Mouse (Mus musculus) urinary bladder, postnatal 14 days (tissue): ENCODE data around the gene Lsm6.

Experiments used
- DNase-seq: peaks from one replicate; pipeline ENCODE4 v3.0.0; 2021; ENCODE audit warnings: low spot score

Lsm6 gene

DNA sequence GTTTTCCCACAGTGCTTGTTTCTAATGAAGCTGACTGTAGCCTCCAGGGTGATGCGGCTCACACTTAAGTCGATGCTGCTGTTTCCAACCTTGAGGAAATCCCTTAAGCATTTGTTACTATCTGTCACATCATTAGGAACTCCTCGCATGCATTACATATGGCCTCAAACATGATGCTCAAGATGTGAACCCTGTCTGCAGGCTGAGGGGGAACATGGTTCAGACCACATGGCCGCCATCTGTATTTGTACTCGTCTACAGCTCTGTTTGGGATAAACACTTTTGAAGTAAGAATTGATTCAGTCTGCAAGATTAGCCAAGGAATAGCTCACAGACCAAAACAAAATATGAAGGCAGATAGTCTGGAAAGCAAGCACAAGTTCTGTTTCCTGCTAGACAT lies 14.9 kb downstream of the Lsm6 start:
- DNase-seq = no peak

DNA sequence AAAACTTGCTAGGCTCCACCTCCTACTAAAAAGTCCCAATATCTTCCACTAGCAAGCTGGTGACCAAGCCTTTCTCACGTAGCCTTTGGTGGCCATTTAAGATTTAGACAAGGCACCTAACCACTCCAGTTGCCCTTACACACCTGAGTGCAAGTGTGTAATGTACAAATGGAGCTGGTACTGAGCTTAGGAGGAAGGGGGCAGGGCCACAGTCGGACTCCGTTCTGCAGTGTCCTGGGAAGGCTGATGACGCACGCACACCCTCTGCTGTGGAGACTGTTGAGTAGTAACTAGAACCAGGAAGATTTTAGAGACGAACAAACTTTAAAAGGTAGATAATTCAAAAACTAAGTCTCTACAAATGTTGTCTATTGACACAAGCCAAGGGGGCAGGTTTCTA lies 19.7 kb downstream of the Lsm6 start:
- no peak for DNase-seq

DNA sequence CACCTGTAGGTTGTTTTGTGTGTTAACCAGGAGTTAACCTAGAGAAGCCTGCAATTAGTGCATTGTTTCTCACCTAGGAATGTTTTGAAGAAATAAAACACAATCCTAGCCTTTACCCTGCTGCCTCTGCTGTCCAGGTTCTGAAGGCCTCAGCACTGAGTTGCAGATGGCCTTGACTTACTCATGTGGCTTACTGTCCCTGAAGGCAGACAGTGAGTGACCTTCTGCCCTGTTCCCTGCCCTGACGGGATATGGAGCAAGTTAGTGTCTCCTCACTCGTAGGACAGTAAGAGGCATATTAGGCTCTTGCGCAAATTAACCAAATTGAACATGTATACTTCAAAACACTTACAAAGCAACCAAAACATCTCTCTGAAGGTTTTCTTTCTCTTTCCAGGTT lies 22.3 kb downstream of the Lsm6 start:
- DNase-seq = no peak

DNA sequence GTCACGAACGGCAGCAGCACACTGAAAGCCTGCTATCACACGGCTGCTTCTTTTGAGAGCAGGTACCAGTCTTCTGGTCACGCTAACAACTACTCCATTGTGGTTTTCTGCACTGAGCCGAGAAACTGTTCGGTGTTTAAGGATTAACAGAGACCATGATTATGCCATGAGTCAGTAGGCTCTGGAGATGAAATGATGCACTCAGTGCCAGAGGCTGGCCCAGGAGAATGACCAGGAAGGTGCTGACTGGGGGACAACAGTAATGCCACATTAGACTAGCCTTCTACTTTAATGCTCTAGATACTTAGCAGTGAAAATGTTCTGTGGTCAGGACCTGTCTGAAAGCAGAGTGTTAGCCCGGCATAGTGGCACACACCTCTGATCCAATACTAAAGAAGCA lies 23.0 kb downstream of the Lsm6 start:
- DNase-seq = no peak

DNA sequence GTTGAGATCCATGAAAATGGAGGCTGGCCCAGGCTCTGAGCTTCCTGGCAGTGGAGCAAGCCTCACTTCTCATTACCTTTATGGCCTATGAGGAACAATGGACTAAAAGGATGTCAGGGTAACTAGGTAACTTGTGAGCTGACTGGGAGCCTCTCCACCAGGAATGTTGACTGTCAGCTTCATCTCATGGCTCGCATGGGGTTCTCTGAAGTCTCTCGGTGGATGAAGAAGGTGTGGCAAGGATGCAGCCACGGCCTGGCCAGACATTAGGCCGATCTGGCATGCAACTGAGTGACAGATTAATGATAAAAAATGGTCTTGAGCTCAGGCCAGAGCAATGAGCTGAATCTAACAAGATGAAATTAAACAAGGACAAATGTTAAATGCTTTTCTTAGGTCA lies 27.7 kb downstream of the Lsm6 start:
- no peak for DNase-seq

DNA sequence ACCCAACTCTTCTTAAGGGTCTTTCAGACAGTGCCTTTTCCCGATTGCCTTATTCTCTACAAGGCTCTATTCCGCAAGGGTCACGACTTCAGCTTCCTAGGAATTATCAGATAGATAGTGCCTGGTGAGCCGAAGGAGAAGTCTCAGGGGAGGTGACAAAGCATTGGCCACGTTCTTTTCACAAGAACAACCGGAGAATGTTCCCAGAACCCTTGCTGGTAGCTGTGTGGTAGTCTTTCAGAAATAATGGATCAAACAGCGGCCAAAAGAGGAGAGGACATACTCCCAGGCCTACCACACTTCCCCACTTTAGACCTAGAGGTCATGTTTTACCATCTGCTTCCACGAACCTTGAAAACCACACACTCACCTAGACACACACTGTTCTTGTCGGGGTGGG lies 44.1 kb downstream of the Lsm6 start:
- no peak for DNase-seq

DNA sequence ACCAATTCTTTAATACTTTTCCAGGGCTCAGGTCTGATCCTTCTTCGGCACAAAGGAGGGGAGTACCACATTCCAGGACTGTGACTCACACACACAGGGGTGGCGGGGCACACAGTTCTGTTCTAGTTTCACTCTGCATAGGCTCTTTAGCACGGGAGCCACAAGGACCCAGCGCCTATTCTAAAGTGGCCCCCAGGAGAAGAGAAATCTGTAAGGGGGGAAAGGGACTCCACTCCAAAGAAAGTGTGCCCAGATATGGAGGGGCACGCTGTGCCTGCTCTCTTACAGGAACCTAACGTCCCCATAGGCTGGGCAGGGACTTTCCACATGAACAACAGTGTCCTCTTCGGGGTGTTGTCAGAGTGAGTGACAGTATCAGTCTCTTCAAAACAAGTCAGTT lies 49.7 kb downstream of the Lsm6 start:
- DNase-seq = peak; percentile 18

DNA sequence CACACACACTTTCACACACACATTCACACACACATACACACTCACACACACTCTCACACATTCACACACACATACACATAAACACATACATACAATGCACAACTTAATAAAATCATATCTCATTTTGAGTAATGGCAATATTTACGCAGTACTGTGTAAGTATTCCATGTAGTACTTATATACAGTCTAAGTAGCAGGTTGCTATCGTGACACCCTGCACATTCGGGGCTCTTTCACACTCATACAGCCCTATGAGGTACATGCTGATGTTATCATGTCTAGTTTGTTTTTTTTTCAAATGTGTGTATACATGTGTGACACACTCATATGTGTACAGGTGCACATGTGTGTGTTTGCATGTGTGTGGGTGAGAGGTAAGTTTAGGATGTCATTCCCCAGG lies 50.4 kb downstream of the Lsm6 start:
- DNase-seq = no peak

DNA sequence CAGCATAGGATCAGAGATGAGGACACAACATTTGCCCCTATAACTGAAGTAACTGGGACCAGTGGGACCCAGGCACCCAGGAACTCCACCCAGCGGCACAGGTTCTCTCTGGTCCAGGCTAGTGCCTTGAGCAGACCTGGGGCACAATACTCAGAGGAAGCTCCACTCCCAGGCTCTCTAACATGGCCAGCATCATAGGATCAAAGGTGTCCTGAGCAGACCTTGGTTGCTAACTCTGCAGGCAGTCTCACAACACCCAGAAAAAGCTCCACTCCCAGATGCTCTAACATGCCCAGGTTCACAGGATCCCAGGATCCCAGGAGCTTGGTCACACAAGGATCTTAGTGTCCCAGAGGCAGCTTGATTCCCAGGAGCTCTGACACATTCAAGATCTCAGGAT lies 55.4 kb downstream of the Lsm6 start:
- DNase-seq = no peak

DNA sequence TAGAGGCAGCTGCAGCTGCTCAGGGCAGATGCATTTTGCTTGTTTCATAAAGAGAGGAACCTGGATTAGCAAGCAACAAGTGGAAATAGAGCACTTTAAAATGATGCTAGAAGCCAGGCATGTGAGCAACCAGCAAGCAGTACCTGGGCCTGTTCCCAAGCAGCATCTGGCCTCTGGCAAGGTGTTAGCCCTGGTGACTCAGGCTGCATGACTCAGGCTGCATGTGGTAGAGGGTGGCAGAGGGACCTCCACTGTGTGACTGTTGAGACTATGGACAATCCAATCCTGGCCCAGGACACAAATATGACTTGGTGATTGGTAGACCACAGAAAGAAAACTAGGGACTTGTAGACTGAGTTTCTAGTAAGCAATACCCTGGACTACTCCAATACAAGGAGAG lies 56.0 kb downstream of the Lsm6 start:
- DNase-seq = no peak

DNA sequence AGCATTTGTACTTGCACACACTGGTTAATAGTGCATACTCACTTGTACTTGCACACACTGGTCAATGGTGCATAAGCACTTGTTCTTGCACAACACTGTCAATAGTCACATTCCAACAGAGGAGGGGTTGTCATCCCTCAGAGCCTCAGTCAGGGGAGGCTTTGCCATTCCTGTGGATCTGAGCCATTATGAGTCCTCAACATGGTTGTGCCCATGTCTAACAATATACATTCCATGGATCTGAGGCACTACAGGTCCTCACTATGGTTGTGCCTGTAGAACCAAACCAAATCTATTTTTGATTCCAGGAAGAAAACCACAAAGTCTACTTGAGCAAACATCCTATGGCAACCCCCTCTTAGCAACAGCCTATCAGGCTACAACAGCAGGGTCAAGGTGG lies 61.8 kb downstream of the Lsm6 start:
- DNase-seq = no peak

DNA sequence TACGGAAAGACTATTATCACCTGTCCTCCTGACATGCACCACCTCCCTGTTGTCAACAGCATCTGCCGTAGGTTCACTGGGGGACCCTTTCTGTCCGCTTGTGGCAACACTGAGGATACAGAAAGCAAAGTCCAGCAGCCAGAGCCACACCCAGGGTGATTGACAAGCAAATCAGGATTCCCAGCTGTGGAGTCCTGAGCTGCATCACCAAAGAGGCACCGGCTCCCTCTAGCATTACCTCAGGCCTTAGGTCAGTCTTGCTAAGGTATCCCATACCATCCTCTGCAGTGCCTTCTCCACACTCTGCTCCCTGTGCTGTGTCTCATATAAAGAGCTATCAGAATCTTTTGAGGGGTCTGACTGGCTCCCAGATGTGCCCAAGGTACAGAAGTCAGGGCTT lies 66.0 kb downstream of the Lsm6 start:
- no peak for DNase-seq
